Mouse (Mus musculus) skeletal muscle tissue, postnatal 0 days (tissue): ENCODE data around the gene Gm21818. TPM values are rescaled to one million over a fixed set of nuclear protein-coding genes. Genes with fewer than 3 reads are reported as not detected.

Experiments
- polyA plus RNA-seq: library from polyadenylated mRNA; unstranded; fragments of >200 nt; fragmentation: Nextera tagmentation; extraction: Ambion mirVana; gene quantifications from 2 replicates; pipeline ENCODE4 v1.2.1, GENCODE M21; 2015

The Gm21818 gene
- polyA plus RNA-seq: not detected in 2 replicates

DNA sequence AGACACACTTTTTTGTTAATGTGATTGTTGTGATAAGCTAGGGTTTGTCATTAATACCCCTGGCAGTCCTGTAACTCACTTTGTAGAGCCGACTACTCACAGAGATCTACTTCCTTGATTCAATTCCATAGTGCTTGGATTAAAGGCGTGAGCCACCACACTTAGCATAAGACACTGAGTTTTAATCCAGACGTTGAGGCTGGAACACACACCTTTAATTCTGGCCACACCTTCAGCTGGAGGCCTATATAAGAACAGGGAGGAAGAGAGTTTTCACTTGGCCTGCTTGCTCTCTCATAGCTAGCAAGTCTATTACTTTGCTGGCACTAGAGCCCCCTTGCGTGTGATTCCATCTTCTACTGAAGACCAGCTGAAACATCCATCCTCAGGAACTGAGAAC is at the start of gene Gm21818:
Gm21818 (plus strand) TSS at position 301 of the 400 bp plus-strand sequence.

DNA sequence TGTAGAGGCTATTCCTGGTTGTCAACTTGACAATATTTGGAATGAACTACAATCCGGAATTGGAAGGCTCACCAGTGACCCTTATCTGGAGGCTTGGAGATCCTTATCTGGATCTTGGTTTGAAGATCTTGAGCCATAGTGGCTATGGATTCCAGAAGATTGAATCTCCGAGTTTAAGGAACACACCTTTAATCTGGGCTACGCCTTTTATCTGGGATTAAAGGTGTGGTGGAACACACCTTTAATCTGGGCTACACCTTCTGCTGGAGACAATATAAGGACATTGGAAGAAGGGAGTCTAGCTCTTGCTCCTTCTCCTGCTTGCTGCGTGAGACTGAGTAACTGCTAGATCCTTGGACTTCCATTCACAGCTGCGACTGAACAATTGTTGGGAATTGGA is 32.3 kb upstream of the Gm21818 start, which contains the start of gene Gm20767:
Gm20767 (plus strand) TSS at position 301 of the 400 bp plus-strand sequence.

DNA sequence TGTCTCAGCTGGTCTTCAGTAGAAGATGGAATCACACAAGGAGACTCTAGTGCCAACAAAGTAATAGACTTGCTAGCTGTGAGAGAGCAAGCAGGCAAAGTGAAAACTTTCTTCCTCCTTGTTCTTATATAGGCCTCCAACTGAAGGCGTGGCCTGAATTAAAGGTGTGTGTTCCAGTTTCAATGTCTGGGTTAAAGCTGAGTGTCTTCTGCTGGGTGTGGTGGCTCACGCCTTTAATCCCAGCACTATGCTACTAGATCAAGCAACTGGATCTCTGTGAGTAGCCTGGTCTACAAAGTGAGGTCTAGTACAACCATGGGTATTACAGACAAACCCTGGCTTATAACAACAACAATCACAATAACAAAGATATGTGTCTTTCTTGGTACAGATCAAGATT is 43.6 kb downstream of the Gm21818 start, which contains the start of gene Gm21762:
Gm21762 (minus strand) TSS at position 101 of the 400 bp plus-strand sequence.

Other genes starting within 250 kb of the Gm21818 start
- not detected in 2 replicates for gene Gm21761, start 243.2 kb upstream of the Gm21818 start, polyA plus RNA-seq
- gene B020031M17Rik, start 221.6 kb upstream of the Gm21818 start, polyA plus RNA-seq: not detected in 2 replicates
- gene Gm36079, start 145.4 kb upstream of the Gm21818 start, polyA plus RNA-seq: not detected in 2 replicates
- gene Gm21188, start 120.2 kb upstream of the Gm21818 start, polyA plus RNA-seq: 0.42 and 0.56 TPM in 2 replicates
- not detected in 2 replicates for gene Gm20767, start 32.2 kb upstream of the Gm21818 start, polyA plus RNA-seq
- not detected in 2 replicates for gene Gm21762, start 43.5 kb downstream of the Gm21818 start, polyA plus RNA-seq
- gene Gm21731, start 66.7 kb downstream of the Gm21818 start, polyA plus RNA-seq: not detected in 2 replicates
- not detected in 2 replicates for gene AF067061, start 90.7 kb downstream of the Gm21818 start, polyA plus RNA-seq
- gene BC147527, start 128.0 kb downstream of the Gm21818 start, polyA plus RNA-seq: 0.22 and 0.43 TPM in 2 replicates
- not detected in 2 replicates for gene Tcstv3, start 144.4 kb downstream of the Gm21818 start, polyA plus RNA-seq